Mouse (Mus musculus): ENCODE measurements around the gene Utp20. TPM values are rescaled to one million over a fixed set of nuclear protein-coding genes. Genes with fewer than 3 reads are reported as not detected.
A peak's percentile ranks its signal among the peaks of the same experiment; 100 is the strongest.

Gene Utp20
- polyA plus RNA-seq (2015; fragmentation: Nextera tagmentation; extraction: Ambion mirVana) = 6.5 and 8.3 TPM in 2 replicates

DNA sequence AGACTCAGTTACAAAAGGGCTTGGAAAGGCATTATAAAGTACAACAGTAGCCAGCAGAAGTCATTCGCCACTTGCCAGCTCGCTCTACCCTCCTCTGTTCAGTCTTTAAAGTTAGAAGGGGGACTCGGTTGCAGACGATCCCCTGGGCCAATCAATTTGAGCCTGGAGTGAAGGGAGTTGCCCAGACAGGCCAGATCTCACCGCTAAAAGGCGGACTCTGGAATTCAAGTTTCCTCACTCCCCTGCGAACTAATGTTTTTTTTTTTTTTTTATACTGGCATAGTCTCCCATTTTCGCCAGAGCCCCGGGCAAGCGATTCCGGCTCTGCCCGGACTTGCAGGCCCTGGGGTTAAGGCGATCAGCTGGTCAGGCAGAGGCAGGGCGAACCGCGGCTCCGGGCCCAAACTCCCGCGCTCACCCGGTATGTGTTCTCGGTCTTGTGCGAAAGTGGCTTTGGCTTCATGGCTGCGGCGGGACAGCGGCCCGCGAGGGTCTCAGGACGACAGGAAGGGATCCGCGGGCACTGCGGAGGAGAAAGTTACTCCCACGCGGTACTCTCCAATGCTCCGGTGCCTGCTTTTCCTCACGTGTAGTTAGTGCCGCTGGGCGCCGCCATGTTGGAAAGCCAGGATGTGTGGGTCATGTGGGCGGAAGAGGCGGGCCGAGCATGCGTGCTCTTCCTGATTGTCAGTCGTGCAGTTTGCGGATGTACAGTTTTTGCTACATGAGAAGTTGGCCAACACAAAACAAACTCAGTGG, at the start of gene Utp20:
Gene Utp20, minus strand, starts transcription at position 617 of the 759 bp plus-strand sequence.
- WGBS = under 1% methylated on average over 44 of the region's 44 CpGs
- Histone ChIP-seq H3K9me3 (replicated peaks; ENCODE audit: control insufficient read depth, low read length) (no peaks in the 10 kb centered on the region), H3K4me2 (ENCODE audit: low read depth, low read length) (peak within 1 kb of the TSS; percentile 82), H3K27me3 (ENCODE audit: control insufficient read depth, insufficient read depth, low read length) (no peaks in the 10 kb centered on the region), H3K36me3 (ENCODE audit: control insufficient read depth, insufficient read depth) (peaks cover 7% of the 10 kb centered on the region; the same call in 1 of the 2 replicates), H3K9ac (ENCODE audit: low read length) (peak within 1 kb of the TSS; percentile 78), H3K4me1 (ENCODE audit: control insufficient read depth, insufficient read depth, low read length) (peaks cover 3% of the 10 kb centered on the region; the same call in 1 of the 2 replicates), H3K27ac (ENCODE audit: low read length) (peak within 1 kb of the TSS; percentile 14; the same call in 1 of the 2 replicates), H3K4me3 (ENCODE audit: low read length) (peak within 1 kb of the TSS; percentile 94)
- peak; percentile 98 for ATAC-seq (replicated peaks; ENCODE audit: extremely low read depth, insufficient read depth, low FRiP score)

GRCm38 (mm10) chr10:88874870-88875269, 48.3 kb upstream of the Utp20 start:
- Histone ChIP-seq H3K9ac (ENCODE audit: low read length) (no peak overlapping the region), H3K27ac (ENCODE audit: low read length) (no peak overlapping the region), H3K27me3 (ENCODE audit: control insufficient read depth, insufficient read depth, low read length) (no peaks in the 10 kb centered on the region), H3K9me3 (replicated peaks; ENCODE audit: control insufficient read depth, low read length) (no peaks in the 10 kb centered on the region), H3K36me3 (ENCODE audit: control insufficient read depth, insufficient read depth) (no peaks in the 10 kb centered on the region), H3K4me1 (ENCODE audit: control insufficient read depth, insufficient read depth, low read length) (no peaks in the 10 kb centered on the region), H3K4me3 (ENCODE audit: low read length) (no peak overlapping the region), H3K4me2 (ENCODE audit: low read depth, low read length) (no peak overlapping the region)
- ATAC-seq (replicated peaks; ENCODE audit: extremely low read depth, insufficient read depth, low FRiP score) = no peak
- 57% methylated on average over 5 of the region's 5 CpGs for WGBS

GRCm38 (mm10) chr10:88866017-88866416, 39.4 kb upstream of the Utp20 start:
- Histone ChIP-seq H3K36me3 (ENCODE audit: control insufficient read depth, insufficient read depth) (no peaks in the 10 kb centered on the region), H3K9ac (ENCODE audit: low read length) (no peak overlapping the region), H3K4me3 (ENCODE audit: low read length) (no peak overlapping the region), H3K4me2 (ENCODE audit: low read depth, low read length) (no peak overlapping the region), H3K9me3 (replicated peaks; ENCODE audit: control insufficient read depth, low read length) (no peaks in the 10 kb centered on the region), H3K4me1 (ENCODE audit: control insufficient read depth, insufficient read depth, low read length) (no peaks in the 10 kb centered on the region), H3K27me3 (ENCODE audit: control insufficient read depth, insufficient read depth, low read length) (no peaks in the 10 kb centered on the region), H3K27ac (ENCODE audit: low read length) (no peak overlapping the region)
- ATAC-seq (replicated peaks; ENCODE audit: extremely low read depth, insufficient read depth, low FRiP score) = no peak
- WGBS = 57% methylated on average over 2 of the region's 2 CpGs

DNA sequence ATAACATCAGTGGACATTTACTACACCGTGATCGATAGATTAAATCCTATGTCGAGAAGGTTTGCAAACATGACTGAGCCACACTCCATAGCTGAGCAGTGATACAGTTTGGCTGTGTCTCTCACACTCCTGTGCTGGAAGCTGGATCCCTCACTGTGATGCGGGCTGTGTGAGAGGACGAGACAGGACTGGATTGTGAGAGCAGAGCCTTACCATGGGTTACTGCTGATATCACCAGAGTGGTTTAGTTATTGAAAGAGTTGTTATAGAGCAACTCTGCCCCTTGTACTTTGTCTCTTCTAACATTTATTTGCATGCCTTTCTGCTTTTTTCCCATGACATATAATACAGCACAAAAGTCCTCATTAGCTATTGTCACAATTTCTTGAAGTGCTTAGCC, 35.7 kb upstream of the Utp20 start:
- ATAC-seq (replicated peaks; ENCODE audit: extremely low read depth, insufficient read depth, low FRiP score) = no peak
- Histone ChIP-seq H3K36me3 (ENCODE audit: control insufficient read depth, insufficient read depth) (no peaks in the 10 kb centered on the region), H3K9me3 (replicated peaks; ENCODE audit: control insufficient read depth, low read length) (no peaks in the 10 kb centered on the region), H3K9ac (ENCODE audit: low read length) (no peak overlapping the region), H3K4me3 (ENCODE audit: low read length) (no peak overlapping the region), H3K27me3 (ENCODE audit: control insufficient read depth, insufficient read depth, low read length) (no peaks in the 10 kb centered on the region), H3K4me2 (ENCODE audit: low read depth, low read length) (no peak overlapping the region), H3K4me1 (ENCODE audit: control insufficient read depth, insufficient read depth, low read length) (no peaks in the 10 kb centered on the region), H3K27ac (ENCODE audit: low read length) (no peak overlapping the region)
- 84% methylated on average over 5 of the region's 5 CpGs for WGBS

GRCm38 (mm10) chr10:88861416-88861815, 34.8 kb upstream of the Utp20 start:
- Histone ChIP-seq H3K27me3 (ENCODE audit: control insufficient read depth, insufficient read depth, low read length) (no peaks in the 10 kb centered on the region), H3K9me3 (replicated peaks; ENCODE audit: control insufficient read depth, low read length) (no peaks in the 10 kb centered on the region), H3K27ac (ENCODE audit: low read length) (no peak overlapping the region), H3K36me3 (ENCODE audit: control insufficient read depth, insufficient read depth) (no peaks in the 10 kb centered on the region), H3K4me1 (ENCODE audit: control insufficient read depth, insufficient read depth, low read length) (no peaks in the 10 kb centered on the region), H3K9ac (ENCODE audit: low read length) (no peak overlapping the region), H3K4me2 (ENCODE audit: low read depth, low read length) (no peak overlapping the region), H3K4me3 (ENCODE audit: low read length) (no peak overlapping the region)
- no peak for ATAC-seq (replicated peaks; ENCODE audit: extremely low read depth, insufficient read depth, low FRiP score)

DNA sequence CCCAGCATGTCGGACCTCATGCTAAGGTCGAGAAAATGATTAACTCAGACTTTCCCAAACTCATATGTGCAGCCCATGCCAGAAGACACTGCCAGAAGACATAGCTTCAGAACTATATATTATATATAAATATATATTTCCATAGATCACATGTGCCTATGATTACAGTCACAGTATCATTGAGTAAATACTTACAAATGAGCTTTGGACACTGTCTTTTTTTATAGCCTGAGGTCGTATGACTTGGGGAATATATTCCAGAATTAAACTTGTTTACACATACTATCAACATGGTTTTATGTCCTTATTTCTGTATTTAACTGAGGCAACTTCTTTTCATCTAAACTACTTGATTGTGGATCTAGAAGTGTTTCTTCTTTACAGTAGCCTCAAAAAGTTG, 34.3 kb upstream of the Utp20 start:
- Histone ChIP-seq H3K4me2 (ENCODE audit: low read depth, low read length) (no peak overlapping the region), H3K36me3 (ENCODE audit: control insufficient read depth, insufficient read depth) (no peaks in the 10 kb centered on the region), H3K4me1 (ENCODE audit: control insufficient read depth, insufficient read depth, low read length) (no peaks in the 10 kb centered on the region), H3K9me3 (replicated peaks; ENCODE audit: control insufficient read depth, low read length) (no peaks in the 10 kb centered on the region), H3K4me3 (ENCODE audit: low read length) (no peak overlapping the region), H3K27ac (ENCODE audit: low read length) (no peak overlapping the region), H3K9ac (ENCODE audit: low read length) (no peak overlapping the region), H3K27me3 (ENCODE audit: control insufficient read depth, insufficient read depth, low read length) (no peaks in the 10 kb centered on the region)
- WGBS = 56% methylated on average over 3 of the region's 3 CpGs
- no peak for ATAC-seq (replicated peaks; ENCODE audit: extremely low read depth, insufficient read depth, low FRiP score)

- Histone ChIP-seq H3K27me3 (ENCODE audit: control insufficient read depth, insufficient read depth, low read length) (no peaks in the 10 kb centered on the region), H3K4me2 (ENCODE audit: low read depth, low read length) (no peak overlapping the region), H3K4me3 (ENCODE audit: low read length) (no peak overlapping the region), H3K4me1 (ENCODE audit: control insufficient read depth, insufficient read depth, low read length) (no peaks in the 10 kb centered on the region), H3K27ac (ENCODE audit: low read length) (no peak overlapping the region), H3K9ac (ENCODE audit: low read length) (no peak overlapping the region), H3K9me3 (replicated peaks; ENCODE audit: control insufficient read depth, low read length) (0 out of 2 replicates have a peak, but pooled peaks cover 4% of the 10 kb centered on the region), H3K36me3 (ENCODE audit: control insufficient read depth, insufficient read depth) (no peaks in the 10 kb centered on the region)
- ATAC-seq (replicated peaks; ENCODE audit: extremely low read depth, insufficient read depth, low FRiP score) = no peak
- 83% methylated on average over 7 of the region's 7 CpGs for WGBS
These were observed 26.7 kb upstream of the Utp20 start for GRCm38 (mm10) chr10:88853326-88853725.

GRCm38 (mm10) chr10:88849976-88850375, 23.4 kb upstream of the Utp20 start:
- H3K9ac ChIP-seq (ENCODE audit: low read length) = no peak overlapping the region
- H3K36me3 ChIP-seq (ENCODE audit: control insufficient read depth, insufficient read depth) = no peaks in the 10 kb centered on the region
- no peak overlapping the region for H3K4me3 ChIP-seq (ENCODE audit: low read length)
- no peak overlapping the region for H3K4me2 ChIP-seq (ENCODE audit: low read depth, low read length)
- no peak for ATAC-seq (replicated peaks; ENCODE audit: extremely low read depth, insufficient read depth, low FRiP score)
- H3K4me1 ChIP-seq (ENCODE audit: control insufficient read depth, insufficient read depth, low read length) = no peaks in the 10 kb centered on the region
- H3K27ac ChIP-seq (ENCODE audit: low read length) = no peak overlapping the region
- H3K27me3 ChIP-seq (ENCODE audit: control insufficient read depth, insufficient read depth, low read length) = no peaks in the 10 kb centered on the region
- H3K9me3 ChIP-seq (replicated peaks; ENCODE audit: control insufficient read depth, low read length) = 0 out of 2 replicates have a peak, but pooled peaks cover 4% of the 10 kb centered on the region
- WGBS = 83% methylated on average over 4 of the region's 4 CpGs

DNA sequence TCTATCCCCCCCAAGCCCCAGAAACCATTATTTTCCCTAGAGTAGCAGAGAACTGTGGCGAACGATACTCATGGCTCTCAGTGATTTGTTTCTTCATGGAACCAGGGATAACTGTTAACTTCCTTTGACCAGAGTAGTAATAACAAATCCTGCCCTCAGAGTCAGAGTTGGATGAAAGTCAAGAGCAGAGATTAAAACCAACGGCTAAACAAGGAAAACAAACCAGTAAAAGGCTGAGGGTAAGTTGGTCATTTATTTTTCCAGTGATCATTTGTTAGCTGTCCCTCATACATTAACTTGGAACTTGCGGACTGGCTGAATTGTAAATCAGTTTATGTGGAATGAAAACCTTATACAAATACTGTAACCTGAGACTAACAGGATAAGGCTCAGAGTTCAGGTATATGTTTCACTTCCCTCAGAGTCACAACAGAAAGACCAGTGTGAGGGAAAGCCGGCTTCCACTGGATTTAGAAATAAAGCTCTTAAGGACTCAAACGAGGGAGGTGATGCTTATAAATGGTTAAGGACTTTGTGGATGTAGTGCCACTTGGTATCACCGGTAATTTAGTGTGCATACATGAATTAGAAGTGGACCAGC, 22.4 kb upstream of the Utp20 start:
- WGBS = 70% methylated on average over 7 of the region's 7 CpGs
- no peak overlapping the region for H3K4me2 ChIP-seq (ENCODE audit: low read depth, low read length)
- ATAC-seq (replicated peaks; ENCODE audit: extremely low read depth, insufficient read depth, low FRiP score) = no peak
- no peak overlapping the region for H3K27ac ChIP-seq (ENCODE audit: low read length)
- H3K4me1 ChIP-seq (ENCODE audit: control insufficient read depth, insufficient read depth, low read length) = no peaks in the 10 kb centered on the region
- H3K9me3 ChIP-seq (replicated peaks; ENCODE audit: control insufficient read depth, low read length) = 0 out of 2 replicates have a peak, but pooled peaks cover 4% of the 10 kb centered on the region
- no peaks in the 10 kb centered on the region for H3K27me3 ChIP-seq (ENCODE audit: control insufficient read depth, insufficient read depth, low read length)
- H3K36me3 ChIP-seq (ENCODE audit: control insufficient read depth, insufficient read depth) = no peaks in the 10 kb centered on the region
- no peak overlapping the region for H3K9ac ChIP-seq (ENCODE audit: low read length)
- H3K4me3 ChIP-seq (ENCODE audit: low read length) = no peak overlapping the region
